Mouse (Mus musculus): ENCODE data around the gene Pmf1.

DNA sequence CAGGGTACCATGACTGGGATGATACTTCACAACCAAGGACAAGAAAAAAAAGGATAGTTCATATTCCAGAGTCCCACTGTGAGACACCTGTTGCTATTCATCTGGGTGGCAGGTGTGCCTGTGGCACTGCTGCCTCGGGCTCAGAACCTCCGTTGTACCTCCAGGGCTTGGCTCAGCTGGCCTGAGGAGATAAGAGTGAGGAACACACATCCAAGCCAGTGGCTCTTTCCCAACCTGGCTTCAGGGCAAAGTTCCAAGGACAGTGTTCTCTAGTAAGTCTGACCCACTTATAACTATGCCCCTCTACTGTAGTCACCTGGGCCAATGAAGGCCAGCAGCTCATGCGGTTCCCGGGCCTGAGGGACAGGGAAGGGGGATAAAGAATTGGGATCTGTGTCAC, 1.6 kb upstream of the Pmf1 start:
- TF ChIP-seq CTCF (conservative IDR thresholded peaks at IDR 0.05; ENCODE audit: low read length) (no peak), POU5F1 (IDR thresholded peaks at IDR 0.05; ENCODE audit: borderline replicate concordance, low read length) (no peak)

Data from E14TG2a.4 (cell line).